19 mouse cellular contexts compared by ENCODE assay signal in genomic region chr5:107176196-107176595, GRCm38 (mm10).
DNase-seq lines count a peak whose midpoint lies in the region; TF ChIP-seq lines count a peak whose summit lies in the region.
"Had no signal": no experiment of that assay in that cellular context is flagged by ENCODE, and none has a peak within 500 bp of the region (broad histone marks: within the 10 kb centered on the region; RNA-seq: fewer than 3 reads in every experiment).

No protein-coding gene starts in this region.

- intact Hi-C loops in heart, postnatal 10 days (cut with DNase I): no loop called here

- no peak for TF ChIP-seq CTCF in layer of hippocampus, adult 2 months (conservative IDR thresholded peaks at IDR 0.05)

- no peak overlapping the region for H3K4me3 ChIP-seq in layer of hippocampus, adult 2 months
- H3K4me3 ChIP-seq: embryonic facial prominence, embryonic 13.5 days; embryonic facial prominence, embryonic 15.5 days; erythroblast, embryonic 14.5 days; forebrain, embryonic 10.5 days; forebrain, embryonic 12.5 days had no signal

- H3K27ac ChIP-seq in layer of hippocampus, adult 2 months: peak overlapping the region; percentile 77
- H3K27ac ChIP-seq: embryonic facial prominence, embryonic 13.5 days; forebrain, embryonic 10.5 days; forebrain, embryonic 12.5 days had no signal

- peak; percentile 70 for DNase-seq in adrenal gland, adult 2 months
- no peak for DNase-seq in adrenal gland, postnatal 4 days (ENCODE audit: low spot score in 2 of 2)
- peak; percentile 66 for DNase-seq in heart, adult 11 months
- no peak for DNase-seq in heart, postnatal 10 days
- DNase-seq in layer of hippocampus, adult 2 months (ENCODE audit: low spot score in 2 of 2): no peak
- DNase-seq in layer of hippocampus, adult 18-20 months (ENCODE audit: low spot score in 2 of 2): no peak
- DNase-seq: adrenal gland, postnatal 14 days; cerebellum, adult 11 months; cerebellum, adult 18-20 months; cerebellum, adult 8-10 months; cerebellum, adult 9-11 months; cerebellum, postnatal 14 days; cerebellum, postnatal 36 days; embryo, embryonic 11 days had no signal

Comparison
In these comparisons a context has a peak if more than half of its experiments do, and no peak if none do; other contexts are left out.
1. DNase-seq: peak in adrenal gland, adult 2 months (single experiment) and heart, adult 11 months (single experiment); none in adrenal gland, postnatal 4 days (0 of 2), heart, postnatal 10 days (0 of 2), layer of hippocampus, adult 2 months (0 of 2) and layer of hippocampus, adult 18-20 months (0 of 2).